Mouse (Mus musculus): ENCODE results near the gene Sun2.
A peak's percentile ranks its signal among the peaks of the same experiment; 100 is the strongest.

Sun2 gene

GRCm38 (mm10) chr15:79741921-79742705, at the start of gene Sun2:
Gene Sun2, minus strand, starts transcription at chr15:79742536.
- DNase-seq (ENCODE audit: low spot score): peak; percentile 94

GRCm38 (mm10) chr15:79791502-79791901, 49.2 kb upstream of the Sun2 start:
- peak; percentile 31 for DNase-seq (ENCODE audit: low spot score)

GRCm38 (mm10) chr15:79790905-79791304, 48.6 kb upstream of the Sun2 start:
- DNase-seq (ENCODE audit: low spot score): no peak

GRCm38 (mm10) chr15:79790111-79790510, 47.8 kb upstream of the Sun2 start:
- DNase-seq (ENCODE audit: low spot score): no peak

- DNase-seq (ENCODE audit: low spot score): no peak
These were observed 45.5 kb upstream of the Sun2 start for GRCm38 (mm10) chr15:79787815-79788214.

GRCm38 (mm10) chr15:79785056-79785455, 42.7 kb upstream of the Sun2 start:
- no peak for DNase-seq (ENCODE audit: low spot score)

- no peak for DNase-seq (ENCODE audit: low spot score)
These were observed 35.4 kb upstream of the Sun2 start, which contains the start of gene Dnal4 for GRCm38 (mm10) chr15:79777749-79778148. Gene Dnal4, minus strand, starts transcription at chr15:79777849.

GRCm38 (mm10) chr15:79775662-79776061, 33.3 kb upstream of the Sun2 start:
- DNase-seq (ENCODE audit: low spot score): no peak

- DNase-seq (ENCODE audit: low spot score): peak; percentile 99
These were observed 32.0 kb upstream of the Sun2 start for GRCm38 (mm10) chr15:79774117-79775027.

- DNase-seq (ENCODE audit: low spot score): no peak
These were observed 28.4 kb upstream of the Sun2 start for GRCm38 (mm10) chr15:79770629-79771240.

GRCm38 (mm10) chr15:79768302-79768701, 26.0 kb upstream of the Sun2 start:
- DNase-seq (ENCODE audit: low spot score): no peak

GRCm38 (mm10) chr15:79767327-79767961, 25.1 kb upstream of the Sun2 start:
- DNase-seq (ENCODE audit: low spot score): no peak

GRCm38 (mm10) chr15:79766586-79767071, 24.3 kb upstream of the Sun2 start:
- no peak for DNase-seq (ENCODE audit: low spot score)

- peak; percentile 29 for DNase-seq (ENCODE audit: low spot score)
These were observed 23.8 kb upstream of the Sun2 start for GRCm38 (mm10) chr15:79766168-79766567.

- no peak for DNase-seq (ENCODE audit: low spot score)
These were observed 23.0 kb upstream of the Sun2 start for GRCm38 (mm10) chr15:79765361-79765760.

- no peak for DNase-seq (ENCODE audit: low spot score)
These were observed 22.4 kb upstream of the Sun2 start for GRCm38 (mm10) chr15:79764539-79765267.

- DNase-seq (ENCODE audit: low spot score): no peak
These were observed 21.4 kb upstream of the Sun2 start for GRCm38 (mm10) chr15:79763601-79764246.

GRCm38 (mm10) chr15:79763001-79763400, 20.7 kb upstream of the Sun2 start:
- no peak for DNase-seq (ENCODE audit: low spot score)

- no peak for DNase-seq (ENCODE audit: low spot score)
These were observed 18.6 kb upstream of the Sun2 start for GRCm38 (mm10) chr15:79760956-79761355.

- DNase-seq (ENCODE audit: low spot score): no peak
These were observed 14.8 kb upstream of the Sun2 start for GRCm38 (mm10) chr15:79757118-79757517.

Data from lung, postnatal 25 days (tissue).